Mouse (Mus musculus) midbrain, embryonic 14.5 days (tissue): ENCODE measurements at regions not wholly inside any gene's neighbourhood (a gene's known extent, or its start where the extent isn't known, plus 50 kb on each side); places are given as distances from the start of the nearest gene placed in this dataset.

Source experiments
- ATAC-seq: fragments of 200-750 bp; cut with Nextera tagmentation; 2 replicates; pipeline ENCODE4 v1.8.0; 2017; ENCODE audit warnings: moderate number of reproducible peaks, moderate library complexity; ENCODE audit not compliant: low FRiP score, low TSS enrichment
- DNase-seq: peaks from one replicate; pipeline ENCODE4 v3.0.0-alpha.2; 2015
- H3K27ac ChIP-seq: fragments of 300-500 bp; sonication (generic); replicated peaks from 2 replicates; pipeline ENCODE4 v1.5.1; 2014; ENCODE audit warnings: mild to moderate bottlenecking, low read depth, low read length, moderate library complexity
- H3K27me3 ChIP-seq: fragments of 300-500 bp; sonication (generic); 2 replicates; pipeline ENCODE4 v1.6.1; 2014; ENCODE audit warnings: low read length, control low read depth, mixed read lengths; ENCODE audit not compliant: control insufficient read depth, insufficient read depth
- H3K36me3 ChIP-seq: fragments of 300-500 bp; sonication (generic); 2 replicates; pipeline ENCODE4 v1.6.1; 2014; ENCODE audit warnings: low read length, control low read depth; ENCODE audit not compliant: control insufficient read depth, insufficient read depth
- H3K4me1 ChIP-seq: fragments of 300-500 bp; sonication (generic); 2 replicates; pipeline ENCODE4 v1.6.1; 2014; ENCODE audit warnings: mild to moderate bottlenecking, antibody characterized with exemption, low read length, control low read depth; ENCODE audit not compliant: control insufficient read depth, insufficient read depth
- H3K4me2 ChIP-seq: fragments of 300-500 bp; sonication (generic); 2 replicates; pipeline ENCODE4 v1.6.1; 2014; ENCODE audit warnings: mild to moderate bottlenecking, low read length, moderate library complexity
- H3K4me3 ChIP-seq: fragments of 300-500 bp; sonication (generic); replicated peaks from 2 replicates; pipeline ENCODE4 v1.5.1; 2014; ENCODE audit warnings: low read depth, low read length
- H3K9ac ChIP-seq: fragments of 300-500 bp; sonication (generic); replicated peaks from 2 replicates; pipeline ENCODE4 v1.6.1; 2014; ENCODE audit warnings: mild to moderate bottlenecking, low read length, moderate library complexity
- H3K9me3 ChIP-seq: fragments of 300-500 bp; sonication (generic); 2 replicates; pipeline ENCODE4 v1.6.1; 2016; ENCODE audit warnings: low read length, control low read depth, mixed read lengths; ENCODE audit not compliant: control insufficient read depth
- WGBS: fragments of 180-500 bp; shearing (Covaris S2); extraction: QIAGEN DNeasy Blood & Tissue Kit; methylation state at CpG from one replicate; pipeline ENCODE4 v1.1.7; 2014; 5-methylcytosine and 5-hydroxymethylcytosine counted together

GRCm38 (mm10) chr19:15647313-15647712 is 299.8 kb downstream of the Psat1 start:
- Histone ChIP-seq H3K4me1 (peaks cover 13% of the 10 kb centered on the region; the same call in 1 of the 2 replicates), H3K4me2 (no peak overlapping the region), H3K9ac (no peak overlapping the region), H3K9me3 (no peaks in the 10 kb centered on the region), H3K4me3 (no peak overlapping the region), H3K27ac (no peak overlapping the region), H3K27me3 (no peaks in the 10 kb centered on the region), H3K36me3 (no peaks in the 10 kb centered on the region)
- ATAC-seq: no peak
- WGBS: 25% methylated on average over 5 of the region's 5 CpGs
- peak; percentile 51 for DNase-seq

GRCm38 (mm10) chr19:15644786-15645185 is 302.4 kb downstream of the Psat1 start:
- ATAC-seq (no peak), DNase-seq (no peak)
- Histone ChIP-seq H3K27me3 (no peaks in the 10 kb centered on the region; the same call in 1 of the 2 replicates), H3K4me3 (no peak overlapping the region), H3K9ac (no peak overlapping the region), H3K9me3 (no peaks in the 10 kb centered on the region), H3K27ac (no peak overlapping the region), H3K4me1 (peaks cover 13% of the 10 kb centered on the region; the same call in 1 of the 2 replicates), H3K4me2 (no peak overlapping the region), H3K36me3 (no peaks in the 10 kb centered on the region)
- WGBS: 83% methylated on average over 4 of the region's 4 CpGs

GRCm38 (mm10) chr19:15617233-15617915 is 329.8 kb downstream of the Psat1 start:
- 14% methylated on average over 6 of the region's 6 CpGs for WGBS
- Histone ChIP-seq H3K9ac (no peak overlapping the region), H3K4me1 (peaks cover 11% of the 10 kb centered on the region), H3K27me3 (no peaks in the 10 kb centered on the region; the same call in 1 of the 2 replicates), H3K9me3 (no peaks in the 10 kb centered on the region), H3K4me2 (no peak overlapping the region), H3K27ac (no peak overlapping the region), H3K36me3 (no peaks in the 10 kb centered on the region), H3K4me3 (no peak overlapping the region)
- DNase-seq: peak; percentile 92
- ATAC-seq: peak; percentile 40; the same call in 1 of the 2 replicates

- ATAC-seq (peak; percentile 82), DNase-seq (peak; percentile 68)
- Histone ChIP-seq H3K4me2 (peak overlapping the region; percentile 34), H3K9ac (no peak overlapping the region), H3K36me3 (no peaks in the 10 kb centered on the region), H3K27ac (peak overlapping the region; percentile 45; the same call in 1 of the 2 replicates), H3K27me3 (peaks cover 2% of the 10 kb centered on the region; the same call in 1 of the 2 replicates), H3K9me3 (no peaks in the 10 kb centered on the region), H3K4me1 (peaks cover 11% of the 10 kb centered on the region), H3K4me3 (no peak overlapping the region)
- WGBS: 15% methylated on average over 19 of the region's 19 CpGs
Observed at GRCm38 (mm10) chr19:15614648-15615561, 332.2 kb downstream of the Psat1 start.

GRCm38 (mm10) chr19:15611137-15611758 is 335.9 kb downstream of the Psat1 start:
- peaks cover 11% of the 10 kb centered on the region for H3K4me1 ChIP-seq
- no peak overlapping the region for H3K9ac ChIP-seq
- peak; percentile 52 for DNase-seq
- 49% methylated on average over 13 of the region's 13 CpGs for WGBS
- no peaks in the 10 kb centered on the region for H3K36me3 ChIP-seq
- no peak overlapping the region for H3K4me3 ChIP-seq
- H3K27me3 ChIP-seq: peaks cover 2% of the 10 kb centered on the region; the same call in 1 of the 2 replicates
- no peaks in the 10 kb centered on the region for H3K9me3 ChIP-seq
- no peak for ATAC-seq
- no peak overlapping the region for H3K4me2 ChIP-seq
- no peak overlapping the region for H3K27ac ChIP-seq

GRCm38 (mm10) chr19:15606440-15606839 is 340.7 kb downstream of the Psat1 start:
- Histone ChIP-seq H3K27me3 (0 out of 2 replicates have a peak, but pooled peaks cover 2% of the 10 kb centered on the region), H3K4me1 (no peaks in the 10 kb centered on the region; the same call in 1 of the 2 replicates), H3K4me3 (no peak overlapping the region), H3K9me3 (no peaks in the 10 kb centered on the region), H3K36me3 (no peaks in the 10 kb centered on the region), H3K9ac (no peak overlapping the region), H3K4me2 (no peak overlapping the region), H3K27ac (no peak overlapping the region)
- DNase-seq: peak; percentile 11
- WGBS: 71% methylated on average over 4 of the region's 4 CpGs
- ATAC-seq: no peak

- Histone ChIP-seq H3K4me1 (no peaks in the 10 kb centered on the region), H3K27me3 (no peaks in the 10 kb centered on the region), H3K4me2 (no peak overlapping the region), H3K4me3 (no peak overlapping the region), H3K36me3 (no peaks in the 10 kb centered on the region), H3K9ac (no peak overlapping the region), H3K9me3 (no peaks in the 10 kb centered on the region), H3K27ac (no peak overlapping the region)
- no peak for ATAC-seq
- 83% methylated on average over 2 of the region's 2 CpGs for WGBS
- no peak for DNase-seq
Observed at GRCm38 (mm10) chr19:15592821-15593220, 354.3 kb downstream of the Psat1 start.
